Mouse (Mus musculus): Measurements from ENCODE around the gene Slc1a4.

GRCm38 (mm10) chr11:20338703-20339102, 6.2 kb upstream of the Slc1a4 start:
- TF ChIP-seq POLR2A (IDR thresholded peaks at IDR 0.05; ENCODE audit: borderline replicate concordance, insufficient read depth, low read length) = no peak
- no peak for TF ChIP-seq CTCF (IDR thresholded peaks at IDR 0.05; ENCODE audit: borderline replicate concordance, insufficient read depth, low read depth, low read length)
